In genomic region chr16:37974520-37975340, GRCm38 (mm10) we compare ENCODE assay signal across 9 mouse cellular contexts. TPM values are rescaled to one million over a fixed set of nuclear protein-coding genes. Genes with fewer than 3 reads are reported as not detected.
A peak's percentile ranks its signal among the peaks of the same experiment; 100 is the strongest.
DNase-seq lines count a peak whose midpoint lies in the region; ATAC-seq lines count a peak whose summit lies in the region.
"Had no signal": no experiment of that assay in that cellular context is flagged by ENCODE, and none has a peak within 500 bp of the region (broad histone marks: within the 10 kb centered on the region; RNA-seq: fewer than 3 reads in every experiment).

No protein-coding gene starts in this region.

- ATAC-seq in kidney, embryonic 14.5 days (ENCODE audit: low FRiP score, low TSS enrichment) = no peak
- peak; percentile 83 for ATAC-seq in common myeloid progenitor, adult 5-6 weeks (replicated peaks; ENCODE audit: low read depth, poor library complexity, severe bottlenecking)
- ATAC-seq in hematopoietic stem cell, adult 5-6 weeks (replicated peaks in 1 of 2; ENCODE audit: insufficient read depth in 1 of 2, low FRiP score in 2 of 2, low TSS enrichment in 1 of 2, low read depth in 1 of 2, poor library complexity in 2 of 2, severe bottlenecking in 2 of 2) = peak; percentile 56 to 59; a peak in 3 of 4 replicates
- ATAC-seq in neural tube, embryonic 14.5 days (ENCODE audit: low read depth) = no peak
- ATAC-seq in inflammation-experienced regulatory T-cells, adult 6 months = no peak

- peak; percentile 43 for DNase-seq in kidney, adult 18-20 months
- DNase-seq in layer of hippocampus, postnatal 25 days (ENCODE audit: extremely low spot score in 1 of 2, low spot score in 1 of 2) = peak; percentile 36 to 50
- DNase-seq in spleen, postnatal 4 days (ENCODE audit: low spot score in 2 of 2) = no peak

- H3K9ac ChIP-seq in kidney, embryonic 14.5 days (ENCODE audit: low read depth, low read length) = no peak overlapping the region
- no peak overlapping the region for H3K9ac ChIP-seq in neural tube, embryonic 14.5 days (replicated peaks; ENCODE audit: low read depth, low read length)
- H3K9ac ChIP-seq: stomach, embryonic 15.5 days had no signal

- H3K27me3 ChIP-seq in kidney, embryonic 14.5 days (ENCODE audit: control insufficient read depth, insufficient read depth, low read length) = no peaks in the 10 kb centered on the region; the same call in 1 of the 2 replicates
- H3K27me3 ChIP-seq in neural tube, embryonic 14.5 days (ENCODE audit: control insufficient read depth, insufficient read depth, low read length) = no peaks in the 10 kb centered on the region
- H3K27me3 ChIP-seq: stomach, embryonic 15.5 days had no signal

- 56% methylated on average over 13 of the region's 13 CpGs for WGBS in kidney, embryonic 14.5 days
- 60% methylated on average over 13 of the region's 13 CpGs for WGBS in neural tube, embryonic 14.5 days

- no peak overlapping the region for H3K4me2 ChIP-seq in kidney, embryonic 14.5 days (replicated peaks; ENCODE audit: low read depth, low read length)
- no peak overlapping the region for H3K4me2 ChIP-seq in neural tube, embryonic 14.5 days (ENCODE audit: low read depth, low read length)
- H3K4me2 ChIP-seq: stomach, embryonic 15.5 days had no signal

- H3K9me3 ChIP-seq in kidney, embryonic 14.5 days (ENCODE audit: control insufficient read depth, low read length) = no peaks in the 10 kb centered on the region
- H3K9me3 ChIP-seq in neural tube, embryonic 14.5 days (ENCODE audit: control insufficient read depth, low read length) = no peaks in the 10 kb centered on the region
- H3K9me3 ChIP-seq: stomach, embryonic 15.5 days had no signal

- H3K27ac ChIP-seq in kidney, embryonic 14.5 days (ENCODE audit: low read depth, low read length) = no peak overlapping the region
- peak overlapping the region; percentile 30 for H3K27ac ChIP-seq in neural tube, embryonic 14.5 days (ENCODE audit: low read depth, low read length)

- no peaks in the 10 kb centered on the region for H3K36me3 ChIP-seq in kidney, embryonic 14.5 days (ENCODE audit: control insufficient read depth, insufficient read depth, low read length)
- no peaks in the 10 kb centered on the region for H3K36me3 ChIP-seq in neural tube, embryonic 14.5 days (ENCODE audit: control insufficient read depth, insufficient read depth, low read length)
- H3K36me3 ChIP-seq: stomach, embryonic 15.5 days had no signal

- H3K4me1 ChIP-seq in kidney, embryonic 14.5 days (ENCODE audit: control insufficient read depth, insufficient read depth, low read length) = 0 out of 2 replicates have a peak, but pooled peaks cover 3% of the 10 kb centered on the region
- peaks cover 15% of the 10 kb centered on the region for H3K4me1 ChIP-seq in neural tube, embryonic 14.5 days (ENCODE audit: control insufficient read depth, insufficient read depth, low read length)

- H3K4me3 ChIP-seq in kidney, embryonic 14.5 days (ENCODE audit: low read length) = no peak overlapping the region
- no peak overlapping the region for H3K4me3 ChIP-seq in neural tube, embryonic 14.5 days (ENCODE audit: low read depth, low read length)
- H3K4me3 ChIP-seq: stomach, embryonic 15.5 days had no signal

RNA-seq across cellular contexts. Expression of gene Gpr156, which starts 58.4 kb away (rescaled TPM):
- 0.57 and 1.1 TPM in 2 replicates for polyA plus RNA-seq in kidney, embryonic 14.5 days (2014; fragmentation: Nextera tagmentation; extraction: Ambion mirVana)
- not detected in 2 replicates for total RNA-seq in common myeloid progenitor, adult 5-6 weeks (2017)
- not detected in 2 replicates for total RNA-seq in hematopoietic stem cell, adult 5-6 weeks (2017)
- total RNA-seq in layer of hippocampus, postnatal 25 days (2021) = under 1 TPM; 0.76 to 0.77 TPM
- 4.9 and 6.4 TPM in 2 replicates for polyA plus RNA-seq in neural tube, embryonic 14.5 days (2014; fragmentation: Nextera tagmentation; extraction: Ambion mirVana)
- not detected for polyA plus RNA-seq in inflammation-experienced regulatory T-cells, adult 6 months (2017; shearing (Covaris generic))

Comparison
In these comparisons a context has a peak if more than half of its experiments do, and no peak if none do; other contexts are left out.
1. DNase-seq: peak in kidney, adult 18-20 months (single experiment) and layer of hippocampus, postnatal 25 days (2 of 2); none in spleen, postnatal 4 days (0 of 2).
2. ATAC-seq: peak in common myeloid progenitor, adult 5-6 weeks (single experiment) and hematopoietic stem cell, adult 5-6 weeks (2 of 2); none in kidney, embryonic 14.5 days (single experiment), neural tube, embryonic 14.5 days (single experiment) and inflammation-experienced regulatory T-cells, adult 6 months (single experiment).